Mouse (Mus musculus): Measurements from ENCODE around the gene Mab21l1. TPM values are rescaled to one million over a fixed set of nuclear protein-coding genes. Genes with fewer than 3 reads are reported as not detected.
A peak's percentile ranks its signal among the peaks of the same experiment; 100 is the strongest.

The Mab21l1 gene
- polyA plus RNA-seq, 1 experiment from 2014 or later, result 2.9 TPM

GRCm38 (mm10) chr3:55750445-55751065 is 31.8 kb upstream of the Mab21l1 start:
- Histone ChIP-seq H3K4me1 (replicated peaks; ENCODE audit: control insufficient read depth, insufficient read depth) (no peaks in the 10 kb centered on the region), H3K9ac (ENCODE audit: low read length) (no peak overlapping the region), H3K27ac (replicated peaks) (no peak overlapping the region), H3K4me3 (ENCODE audit: low read depth, low read length) (no peak overlapping the region), H3K9me3 (ENCODE audit: control insufficient read depth, low read length) (no peaks in the 10 kb centered on the region), H3K27me3 (ENCODE audit: control insufficient read depth, insufficient read depth, low read length) (no peaks in the 10 kb centered on the region), H3K36me3 (ENCODE audit: control insufficient read depth, insufficient read depth, low read length) (no peaks in the 10 kb centered on the region), H3K4me2 (replicated peaks; ENCODE audit: low read depth) (no peak overlapping the region)
- no peak for DNase-seq (ENCODE audit: low spot score)
- 65% methylated on average over 11 of the region's 11 CpGs for WGBS
- TF ChIP-seq EP300 (optimal IDR thresholded peaks at IDR 0.05), result no peak
- TF ChIP-seq CTCF (IDR thresholded peaks at IDR 0.05; ENCODE audit: low read depth), result no peak
- ATAC-seq (ENCODE audit: low FRiP score, low TSS enrichment), result no peak

GRCm38 (mm10) chr3:55751363-55751762 is 30.9 kb upstream of the Mab21l1 start:
- Histone ChIP-seq H3K27ac (replicated peaks) (no peak overlapping the region), H3K4me1 (replicated peaks; ENCODE audit: control insufficient read depth, insufficient read depth) (no peaks in the 10 kb centered on the region), H3K9ac (ENCODE audit: low read length) (no peak overlapping the region), H3K36me3 (ENCODE audit: control insufficient read depth, insufficient read depth, low read length) (no peaks in the 10 kb centered on the region), H3K4me2 (replicated peaks; ENCODE audit: low read depth) (no peak overlapping the region), H3K27me3 (ENCODE audit: control insufficient read depth, insufficient read depth, low read length) (no peaks in the 10 kb centered on the region), H3K9me3 (ENCODE audit: control insufficient read depth, low read length) (no peaks in the 10 kb centered on the region), H3K4me3 (ENCODE audit: low read depth, low read length) (no peak overlapping the region)
- DNase-seq (ENCODE audit: low spot score), result no peak
- 65% methylated on average over 5 of the region's 5 CpGs for WGBS
- TF ChIP-seq EP300 (optimal IDR thresholded peaks at IDR 0.05) (no peak), CTCF (IDR thresholded peaks at IDR 0.05; ENCODE audit: low read depth) (no peak)
- no peak for ATAC-seq (ENCODE audit: low FRiP score, low TSS enrichment)

GRCm38 (mm10) chr3:55752558-55752957 is 29.8 kb upstream of the Mab21l1 start:
- DNase-seq (ENCODE audit: low spot score) (no peak), ATAC-seq (ENCODE audit: low FRiP score, low TSS enrichment) (no peak)
- no peak overlapping the region for H3K9ac ChIP-seq (ENCODE audit: low read length)
- no peaks in the 10 kb centered on the region for H3K27me3 ChIP-seq (ENCODE audit: control insufficient read depth, insufficient read depth, low read length)
- no peak overlapping the region for H3K27ac ChIP-seq (replicated peaks)
- H3K4me1 ChIP-seq (replicated peaks; ENCODE audit: control insufficient read depth, insufficient read depth), result no peaks in the 10 kb centered on the region
- no peak for TF ChIP-seq EP300 (optimal IDR thresholded peaks at IDR 0.05)
- peak; percentile 22; the same call in 1 of the 2 replicates for TF ChIP-seq CTCF (IDR thresholded peaks at IDR 0.05; ENCODE audit: low read depth)
- no peaks in the 10 kb centered on the region for H3K9me3 ChIP-seq (ENCODE audit: control insufficient read depth, low read length)
- 84% methylated on average over 4 of the region's 4 CpGs for WGBS
- no peak overlapping the region for H3K4me2 ChIP-seq (replicated peaks; ENCODE audit: low read depth)
- no peak overlapping the region for H3K4me3 ChIP-seq (ENCODE audit: low read depth, low read length)
- H3K36me3 ChIP-seq (ENCODE audit: control insufficient read depth, insufficient read depth, low read length), result no peaks in the 10 kb centered on the region

GRCm38 (mm10) chr3:55753872-55754271 is 28.4 kb upstream of the Mab21l1 start:
- no peak for TF ChIP-seq CTCF (IDR thresholded peaks at IDR 0.05; ENCODE audit: low read depth)
- no peak for TF ChIP-seq EP300 (optimal IDR thresholded peaks at IDR 0.05)
- Histone ChIP-seq H3K27me3 (ENCODE audit: control insufficient read depth, insufficient read depth, low read length) (no peaks in the 10 kb centered on the region), H3K4me1 (replicated peaks; ENCODE audit: control insufficient read depth, insufficient read depth) (no peaks in the 10 kb centered on the region), H3K4me2 (replicated peaks; ENCODE audit: low read depth) (no peak overlapping the region), H3K4me3 (ENCODE audit: low read depth, low read length) (no peak overlapping the region), H3K9ac (ENCODE audit: low read length) (no peak overlapping the region), H3K9me3 (ENCODE audit: control insufficient read depth, low read length) (no peaks in the 10 kb centered on the region), H3K27ac (replicated peaks) (no peak overlapping the region), H3K36me3 (ENCODE audit: control insufficient read depth, insufficient read depth, low read length) (no peaks in the 10 kb centered on the region)
- WGBS, result 90% methylated on average over 6 of the region's 6 CpGs
- no peak for DNase-seq (ENCODE audit: low spot score)
- ATAC-seq (ENCODE audit: low FRiP score, low TSS enrichment), result no peak

- Histone ChIP-seq H3K9me3 (ENCODE audit: control insufficient read depth, low read length) (no peaks in the 10 kb centered on the region), H3K27me3 (ENCODE audit: control insufficient read depth, insufficient read depth, low read length) (no peaks in the 10 kb centered on the region), H3K4me2 (replicated peaks; ENCODE audit: low read depth) (no peak overlapping the region), H3K4me1 (replicated peaks; ENCODE audit: control insufficient read depth, insufficient read depth) (no peaks in the 10 kb centered on the region), H3K36me3 (ENCODE audit: control insufficient read depth, insufficient read depth, low read length) (no peaks in the 10 kb centered on the region), H3K4me3 (ENCODE audit: low read depth, low read length) (no peak overlapping the region), H3K27ac (replicated peaks) (no peak overlapping the region), H3K9ac (ENCODE audit: low read length) (no peak overlapping the region)
- ATAC-seq (ENCODE audit: low FRiP score, low TSS enrichment) (no peak), DNase-seq (ENCODE audit: low spot score) (no peak)
- WGBS, result 75% methylated on average over 6 of the region's 6 CpGs
- TF ChIP-seq CTCF (IDR thresholded peaks at IDR 0.05; ENCODE audit: low read depth), result no peak
- no peak for TF ChIP-seq EP300 (optimal IDR thresholded peaks at IDR 0.05)
These were observed 27.2 kb upstream of the Mab21l1 start for GRCm38 (mm10) chr3:55754981-55755608.
